Mouse (Mus musculus) liver, embryonic 14.5 days (tissue): ENCODE measurements at regions not wholly inside any gene's neighbourhood (a gene's known extent, or its start where the extent isn't known, plus 50 kb on each side); places are given as distances from the start of the nearest gene placed in this dataset.

Experiments used
- ATAC-seq: fragments of 200-750 bp; cut with Nextera tagmentation; 2 replicates; pipeline ENCODE4 v1.8.0; 2017; ENCODE audit warnings: moderate number of reproducible peaks, mild to moderate bottlenecking, moderate library complexity; ENCODE audit not compliant: insufficient read depth
- DNase-seq, 3 experiments: peaks; one replicate each; pipeline ENCODE4 v3.0.0-alpha.2; 2012 to 2013; ENCODE audit warnings: low read depth in 3 of 3, low spot score in 3 of 3
- H3K27ac ChIP-seq: fragments of 300-500 bp; sonication (generic); 2 replicates; pipeline ENCODE4 v1.5.1; 2014; ENCODE audit warnings: moderate library complexity, mild to moderate bottlenecking, control low read depth, inconsistent platforms
- H3K27me3 ChIP-seq: fragments of 300-500 bp; sonication (generic); 2 replicates; pipeline ENCODE4 v1.6.1; 2014; ENCODE audit warnings: mild to moderate bottlenecking, low read length, moderate library complexity; ENCODE audit not compliant: control insufficient read depth, insufficient read depth
- H3K36me3 ChIP-seq: fragments of 300-500 bp; sonication (generic); replicated peaks from 2 replicates; pipeline ENCODE4 v1.6.1; 2014; ENCODE audit warnings: low read depth; ENCODE audit not compliant: control insufficient read depth, insufficient read depth
- H3K4me1 ChIP-seq, 2 experiments: fragments of 200-500 bp in 1 of 2; fragments of 300-500 bp in 1 of 2; sonication (generic) in 1 of 2; replicated peaks; 2 replicates each; pipeline ENCODE4 v1.6.1; 2012 to 2014; ENCODE audit warnings: antibody characterized with exemption in 1 of 2, inconsistent platforms in 1 of 2, low read length in 1 of 2; ENCODE audit not compliant: control insufficient read depth in 2 of 2, insufficient read depth in 2 of 2
- H3K4me2 ChIP-seq: fragments of 300-500 bp; sonication (generic); 2 replicates; pipeline ENCODE4 v1.6.1; 2014; ENCODE audit warnings: low read depth, mild to moderate bottlenecking, control low read depth, moderate library complexity
- H3K4me3 ChIP-seq, 2 experiments: fragments of 200-500 bp in 1 of 2; fragments of 300-500 bp in 1 of 2; sonication (generic) in 1 of 2; 2 replicates each; pipeline ENCODE4 v1.5.1; 2012 to 2014; ENCODE audit warnings: low read depth in 2 of 2, low read length in 2 of 2, mild to moderate bottlenecking in 2 of 2, control low read depth in 1 of 2, inconsistent platforms in 1 of 2, moderate library complexity in 1 of 2; ENCODE audit not compliant: insufficient read depth in 1 of 2
- H3K9ac ChIP-seq: fragments of 300-500 bp; sonication (generic); replicated peaks from 2 replicates; pipeline ENCODE4 v1.6.1; 2014; ENCODE audit warnings: mild to moderate bottlenecking, control low read depth, moderate library complexity
- H3K9me3 ChIP-seq: fragments of 300-500 bp; sonication (generic); 2 replicates; pipeline ENCODE4 v1.6.1; 2016; ENCODE audit warnings: low read length, mixed read lengths; ENCODE audit not compliant: control insufficient read depth
- CTCF ChIP-seq: IDR thresholded peaks from 2 replicates; pipeline ENCODE4 v1.5.1; 2016; ENCODE audit warnings: antibody characterized with exemption, low read depth, control low read depth
- EP300 ChIP-seq: IDR thresholded peaks from 2 replicates; pipeline ENCODE4 v1.6.1; 2016; ENCODE audit warnings: antibody characterized with exemption, low read depth
- WGBS: fragments of 180-500 bp; shearing (Covaris S2); extraction: QIAGEN DNeasy Blood & Tissue Kit; methylation state at CpG from one replicate; pipeline ENCODE4 v1.1.7; 2014; ENCODE audit not compliant: insufficient replicate concordance; 5-methylcytosine and 5-hydroxymethylcytosine counted together

- Histone ChIP-seq H3K4me3 (no peak overlapping the region), H3K27ac (no peak overlapping the region), H3K9ac (no peak overlapping the region), H3K9me3 (no peaks in the 10 kb centered on the region), H3K4me2 (no peak overlapping the region), H3K27me3 (no peaks in the 10 kb centered on the region), H3K36me3 (no peaks in the 10 kb centered on the region), H3K4me1 (no peaks in the 10 kb centered on the region)
- DNase-seq (no peak), ATAC-seq (no peak)
- WGBS: 54% methylated on average over 1 of the region's 1 CpGs
- TF ChIP-seq CTCF (no peak), EP300 (no peak)
Measured at GRCm38 (mm10) chr1:194516136-194516535, 101.9 kb upstream of the Plxna2 start.

- 44% methylated on average over 1 of the region's 1 CpGs for WGBS
- no peaks in the 10 kb centered on the region for H3K4me1 ChIP-seq
- no peaks in the 10 kb centered on the region for H3K36me3 ChIP-seq
- DNase-seq: no peak
- H3K9ac ChIP-seq: no peak overlapping the region
- no peaks in the 10 kb centered on the region for H3K27me3 ChIP-seq
- H3K9me3 ChIP-seq: no peaks in the 10 kb centered on the region
- no peak overlapping the region for H3K4me3 ChIP-seq
- no peak overlapping the region for H3K27ac ChIP-seq
- no peak for ATAC-seq
- no peak for TF ChIP-seq EP300
- TF ChIP-seq CTCF: no peak
- no peak overlapping the region for H3K4me2 ChIP-seq
Measured at GRCm38 (mm10) chr1:194508314-194508713, 109.7 kb upstream of the Plxna2 start.

GRCm38 (mm10) chr1:194505826-194506225, 112.2 kb upstream of the Plxna2 start:
- Histone ChIP-seq H3K9me3 (no peaks in the 10 kb centered on the region), H3K27me3 (no peaks in the 10 kb centered on the region), H3K9ac (no peak overlapping the region), H3K27ac (no peak overlapping the region), H3K4me1 (no peaks in the 10 kb centered on the region), H3K4me2 (no peak overlapping the region), H3K36me3 (no peaks in the 10 kb centered on the region), H3K4me3 (no peak overlapping the region)
- TF ChIP-seq EP300 (no peak), CTCF (no peak)
- WGBS: 29% methylated on average over 3 of the region's 3 CpGs
- DNase-seq: no peak
- no peak for ATAC-seq

- H3K4me1 ChIP-seq: no peaks in the 10 kb centered on the region
- no peak overlapping the region for H3K4me2 ChIP-seq
- H3K36me3 ChIP-seq: no peaks in the 10 kb centered on the region
- no peak for ATAC-seq
- TF ChIP-seq CTCF (no peak), EP300 (no peak)
- H3K27ac ChIP-seq: no peak overlapping the region
- H3K9me3 ChIP-seq: no peaks in the 10 kb centered on the region
- H3K4me3 ChIP-seq: no peak overlapping the region
- H3K27me3 ChIP-seq: no peaks in the 10 kb centered on the region
- DNase-seq: no peak
- H3K9ac ChIP-seq: no peak overlapping the region
Measured at GRCm38 (mm10) chr1:194504207-194504606, 113.8 kb upstream of the Plxna2 start.

- Histone ChIP-seq H3K27me3 (no peaks in the 10 kb centered on the region), H3K4me1 (no peaks in the 10 kb centered on the region), H3K9me3 (no peaks in the 10 kb centered on the region), H3K9ac (no peak overlapping the region), H3K4me3 (no peak overlapping the region), H3K4me2 (no peak overlapping the region), H3K36me3 (no peaks in the 10 kb centered on the region), H3K27ac (no peak overlapping the region)
- 29% methylated on average over 3 of the region's 3 CpGs for WGBS
- ATAC-seq (no peak), DNase-seq (no peak)
- TF ChIP-seq CTCF: no peak
- no peak for TF ChIP-seq EP300
Measured at GRCm38 (mm10) chr1:194503517-194503916, 114.5 kb upstream of the Plxna2 start.
